ENCODE assay signal across 10 mouse cellular contexts in the genomic region with DNA sequence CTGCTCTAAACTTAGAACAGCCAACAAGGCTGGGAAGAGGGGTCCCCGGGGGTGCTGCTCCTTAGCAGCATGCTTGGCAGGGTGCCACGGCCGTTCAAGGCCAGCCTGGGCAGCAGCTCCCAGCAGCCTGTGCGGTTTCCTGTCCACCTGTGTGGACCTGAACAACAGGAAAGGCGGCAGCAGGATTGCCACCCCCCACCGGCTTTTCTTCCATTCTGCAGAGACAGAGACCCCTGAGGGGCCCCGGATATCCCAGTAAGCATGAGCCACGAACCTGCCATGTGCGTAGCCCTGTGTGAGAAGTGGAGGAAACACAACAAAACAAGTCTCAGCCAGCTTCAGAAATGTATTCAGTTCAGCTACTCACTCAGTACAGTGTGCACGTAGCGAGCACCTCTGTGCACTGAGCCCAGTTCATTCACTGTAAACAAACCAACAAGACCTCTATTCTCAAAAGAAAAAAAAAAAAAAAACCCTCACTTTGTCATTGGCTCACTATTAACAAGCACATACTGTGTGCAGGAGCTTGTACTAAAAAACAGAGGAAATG.
DNase-seq lines count a peak whose midpoint lies in the region; ATAC-seq and TF ChIP-seq lines count a peak whose summit lies in the region.
"Had no signal": no experiment of that assay in that cellular context is flagged by ENCODE, and none has a peak within 500 bp of the region (broad histone marks: within the 10 kb centered on the region; RNA-seq: fewer than 3 reads in every experiment).

No protein-coding gene starts in this region.

- H3K9me3 ChIP-seq in forebrain, embryonic 15.5 days: no peaks in the 10 kb centered on the region
- H3K9me3 ChIP-seq in intestine, postnatal 0 days (ENCODE audit: control insufficient read depth): no peaks in the 10 kb centered on the region
- no peaks in the 10 kb centered on the region for H3K9me3 ChIP-seq in midbrain, embryonic 16.5 days (replicated peaks; ENCODE audit: control insufficient read depth, low read length, poor library complexity, severe bottlenecking)

- DNase-seq in heart, adult 11 months: peak; percentile 96
- no peak for DNase-seq in heart, adult 8-10 months (ENCODE audit: low spot score)
- DNase-seq in 416B (ENCODE audit: low read depth): peak; percentile 89
- no peak for DNase-seq in spleen, postnatal 14 days (ENCODE audit: low spot score in 2 of 2)
- no peak for DNase-seq in spleen, adult 18-20 months

- H3K9ac ChIP-seq in forebrain, embryonic 15.5 days (replicated peaks): no peak overlapping the region
- no peak overlapping the region for H3K9ac ChIP-seq in intestine, postnatal 0 days (ENCODE audit: low read depth, low read length)
- H3K9ac ChIP-seq in midbrain, embryonic 16.5 days (ENCODE audit: low read depth, low read length): peak overlapping the region; percentile 20; the same call in 1 of the 2 replicates

- peak overlapping the region; percentile 63 for H3K27ac ChIP-seq in forebrain, embryonic 15.5 days (replicated peaks)
- H3K27ac ChIP-seq in intestine, postnatal 0 days (ENCODE audit: low read depth, low read length): peak overlapping the region; percentile 58
- H3K27ac ChIP-seq in midbrain, embryonic 16.5 days (ENCODE audit: low read length): peak overlapping the region; percentile 55

- H3K4me2 ChIP-seq in forebrain, embryonic 15.5 days (replicated peaks): no peak overlapping the region
- H3K4me2 ChIP-seq in intestine, postnatal 0 days (replicated peaks; ENCODE audit: low read depth): no peak overlapping the region
- no peak overlapping the region for H3K4me2 ChIP-seq in midbrain, embryonic 16.5 days (ENCODE audit: low read length)

- peaks cover 42% of the 10 kb centered on the region for H3K4me1 ChIP-seq in forebrain, embryonic 15.5 days
- H3K4me1 ChIP-seq in intestine, postnatal 0 days (replicated peaks; ENCODE audit: control insufficient read depth, insufficient read depth, low read length): peaks cover 2% of the 10 kb centered on the region; the same call in 1 of the 2 replicates
- H3K4me1 ChIP-seq in midbrain, embryonic 16.5 days (ENCODE audit: control insufficient read depth, insufficient read depth, low read length): peaks cover 28% of the 10 kb centered on the region

- H3K36me3 ChIP-seq in forebrain, embryonic 15.5 days: no peaks in the 10 kb centered on the region
- peaks cover 5% of the 10 kb centered on the region; the same call in 1 of the 2 replicates for H3K36me3 ChIP-seq in intestine, postnatal 0 days (ENCODE audit: control insufficient read depth, insufficient read depth)
- no peaks in the 10 kb centered on the region for H3K36me3 ChIP-seq in midbrain, embryonic 16.5 days (ENCODE audit: control insufficient read depth, insufficient read depth, low read length)

- ATAC-seq in forebrain, embryonic 15.5 days (replicated peaks): peak; percentile 37; the same call in 1 of the 2 replicates
- no peak for ATAC-seq in intestine, postnatal 0 days
- no peak for ATAC-seq in midbrain, embryonic 16.5 days

- TF ChIP-seq CTCF in intestine, postnatal 0 days (IDR thresholded peaks at IDR 0.05; ENCODE audit: low read depth): no peak

- no peak overlapping the region for H3K4me3 ChIP-seq in forebrain, embryonic 15.5 days
- no peak overlapping the region for H3K4me3 ChIP-seq in intestine, postnatal 0 days (ENCODE audit: low read depth, low read length)
- H3K4me3 ChIP-seq in midbrain, embryonic 16.5 days (ENCODE audit: low read depth, low read length): no peak overlapping the region
- H3K4me3 ChIP-seq: myocyte had no signal

- 15% methylated on average over 11 of the region's 11 CpGs for WGBS in forebrain, embryonic 15.5 days
- WGBS in intestine, postnatal 0 days: 36% methylated on average over 11 of the region's 11 CpGs
- WGBS in midbrain, embryonic 16.5 days: 39% methylated on average over 11 of the region's 11 CpGs

- no peaks in the 10 kb centered on the region for H3K27me3 ChIP-seq in forebrain, embryonic 15.5 days
- no peaks in the 10 kb centered on the region for H3K27me3 ChIP-seq in intestine, postnatal 0 days (replicated peaks; ENCODE audit: control insufficient read depth, insufficient read depth, low read length)
- H3K27me3 ChIP-seq in midbrain, embryonic 16.5 days (ENCODE audit: control insufficient read depth, insufficient read depth, low read depth, low read length): no peaks in the 10 kb centered on the region
- H3K27me3 ChIP-seq: CH12.LX had no signal

Comparison
In these comparisons a context has a peak if more than half of its experiments do, and no peak if none do; other contexts are left out.
1. DNase-seq: peak in heart, adult 11 months (single experiment) and 416B (single experiment); none in heart, adult 8-10 months (single experiment), spleen, postnatal 14 days (0 of 2) and spleen, adult 18-20 months (0 of 2).
2. Peak in every context shown above with its lines, with median percentiles within 50 percentile points of each other: H3K27ac ChIP-seq.